Comparison of ENCODE assay signal across 8 mouse cellular contexts in the genomic region with DNA sequence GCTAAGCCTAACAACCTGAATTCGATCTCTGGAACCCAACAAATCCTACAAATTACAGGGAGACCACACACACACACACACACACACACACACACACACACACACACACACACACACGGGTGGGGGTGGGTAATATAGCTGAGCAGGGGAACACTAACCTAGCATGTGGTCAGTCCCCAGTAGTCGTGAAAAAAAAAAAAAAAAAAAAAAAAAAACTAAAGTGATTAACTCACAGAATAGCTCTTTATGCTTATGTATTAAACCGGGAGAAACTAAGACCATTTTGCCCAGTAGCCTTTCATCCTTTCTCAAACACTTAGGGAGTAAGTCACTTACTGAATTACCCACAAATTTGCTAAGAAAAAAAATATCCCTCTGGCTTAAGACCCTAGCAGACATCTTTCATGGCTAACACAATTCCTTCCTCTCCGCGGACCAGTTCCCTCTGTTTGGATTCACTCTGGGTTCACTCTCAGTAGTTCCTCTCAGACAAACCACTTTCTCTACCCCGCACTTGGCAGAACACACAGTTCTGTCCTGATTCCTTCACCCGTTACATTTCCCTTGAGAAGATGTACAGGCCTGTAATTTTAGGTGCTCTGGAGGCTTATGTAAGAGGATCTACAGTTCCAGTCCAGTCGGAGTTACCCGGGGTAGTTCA. TPM values are rescaled to one million over a fixed set of nuclear protein-coding genes. Genes with fewer than 3 reads are reported as not detected.
DNase-seq lines count a peak whose midpoint lies in the region; ATAC-seq and TF ChIP-seq lines count a peak whose summit lies in the region.

No protein-coding gene starts in this region.

- 38% methylated on average over 10 of the region's 10 CpGs for WGBS in forebrain, embryonic 13.5 days
- WGBS in liver, embryonic 11.5 days, result 27% methylated on average over 10 of the region's 10 CpGs

- TF ChIP-seq CTCF in bone marrow macrophage, adult 2 months (IDR thresholded peaks at IDR 0.05; ENCODE audit: low read depth, low read length), result no peak

- peak overlapping the region; percentile 37; the same call in 1 of the 2 replicates for H3K9ac ChIP-seq in forebrain, embryonic 13.5 days
- peak overlapping the region; percentile 80 for H3K9ac ChIP-seq in liver, embryonic 11.5 days (ENCODE audit: low read depth, low read length)

- TF ChIP-seq POLR2A in bone marrow macrophage, adult 2 months (IDR thresholded peaks at IDR 0.05; ENCODE audit: borderline replicate concordance, low read depth, low read length), result no peak

- peak overlapping the region; percentile 90 for H3K4me2 ChIP-seq in forebrain, embryonic 13.5 days
- H3K4me2 ChIP-seq in liver, embryonic 11.5 days, result peak overlapping the region; percentile 86

- H3K4me3 ChIP-seq in bone marrow macrophage, adult 2 months (ENCODE audit: insufficient read depth, low read length), result peak overlapping the region; percentile 67
- H3K4me3 ChIP-seq in forebrain, embryonic 13.5 days, result peak overlapping the region; percentile 51
- peak overlapping the region; percentile 61 for H3K4me3 ChIP-seq in liver, embryonic 11.5 days (ENCODE audit: low read depth, low read length)

- peaks cover 25% of the 10 kb centered on the region for H3K27me3 ChIP-seq in forebrain, embryonic 13.5 days
- H3K27me3 ChIP-seq in liver, embryonic 11.5 days (replicated peaks; ENCODE audit: control insufficient read depth, insufficient read depth, low read length), result no peaks in the 10 kb centered on the region

- peak overlapping the region; percentile 96 for H3K27ac ChIP-seq in bone marrow macrophage, adult 2 months (ENCODE audit: insufficient read depth, low read depth, low read length)
- no peak overlapping the region for H3K27ac ChIP-seq in forebrain, embryonic 13.5 days
- H3K27ac ChIP-seq in liver, embryonic 11.5 days (ENCODE audit: low read depth, low read length), result peak overlapping the region; percentile 82; the same call in 1 of the 2 replicates

- peaks cover 13% of the 10 kb centered on the region for H3K4me1 ChIP-seq in bone marrow macrophage, adult 2 months (ENCODE audit: control insufficient read depth, insufficient read depth, low read length)
- peaks cover 13% of the 10 kb centered on the region for H3K4me1 ChIP-seq in forebrain, embryonic 13.5 days
- H3K4me1 ChIP-seq in liver, embryonic 11.5 days (replicated peaks; ENCODE audit: control insufficient read depth, insufficient read depth, low read length), result 0 out of 2 replicates have a peak, but pooled peaks cover 2% of the 10 kb centered on the region

- no peak for ATAC-seq in forebrain, embryonic 13.5 days
- peak; percentile 15 for ATAC-seq in liver, embryonic 11.5 days (replicated peaks; ENCODE audit: low FRiP score)

- DNase-seq in layer of hippocampus, postnatal 14 days (ENCODE audit: low spot score in 2 of 2), result peak; percentile 37 to 47
- no peak for DNase-seq in layer of hippocampus, adult 9-10 months (ENCODE audit: low spot score)
- no peak for DNase-seq in liver, embryonic 11.5 days (ENCODE audit: low spot score)
- DNase-seq in right cerebral cortex, postnatal 36 days (ENCODE audit: low spot score in 2 of 2), result peak; percentile 62 to 83
- DNase-seq in gastrocnemius, postnatal 10 days, result no peak
- DNase-seq in adrenal gland, postnatal 4 days (ENCODE audit: low spot score in 2 of 2), result no peak

- H3K36me3 ChIP-seq in forebrain, embryonic 13.5 days (ENCODE audit: poor library complexity, severe bottlenecking), result no peaks in the 10 kb centered on the region
- no peaks in the 10 kb centered on the region for H3K36me3 ChIP-seq in liver, embryonic 11.5 days (ENCODE audit: control insufficient read depth, insufficient read depth, low read length)

- H3K9me3 ChIP-seq in forebrain, embryonic 13.5 days (replicated peaks), result no peaks in the 10 kb centered on the region
- no peaks in the 10 kb centered on the region for H3K9me3 ChIP-seq in liver, embryonic 11.5 days (ENCODE audit: control insufficient read depth, low read length)

RNA-seq across cellular contexts. Expression of gene Slc2a3, which starts 0.7 kb away (rescaled TPM):
- total RNA-seq in layer of hippocampus, postnatal 14 days (2021), result 100 to 1,000 TPM; 124 to 130 TPM
- 5.8 and 6.4 TPM in 2 replicates for polyA plus RNA-seq in bone marrow macrophage, adult 2 months (2012; ENCODE audit: insufficient read depth, insufficient read length, missing spikeins)
- polyA plus RNA-seq in forebrain, embryonic 13.5 days (2015; fragmentation: Nextera tagmentation; extraction: Ambion mirVana), result 9.3 and 12.5 TPM in 2 replicates
- 59.4 and 66.8 TPM in 2 replicates for polyA plus RNA-seq in liver, embryonic 11.5 days (2014; fragmentation: Nextera tagmentation; extraction: Ambion mirVana)
- 1 to 10 TPM; 2.2 to 3.8 TPM for total RNA-seq in gastrocnemius, postnatal 10 days (2021)
- 10 to 100 TPM; 17.4 to 17.8 TPM for total RNA-seq in adrenal gland, postnatal 4 days (2021)

RNA-seq across cellular contexts. Expression of gene Foxj2, which starts 18.9 kb away (rescaled TPM):
- total RNA-seq in layer of hippocampus, postnatal 14 days (2021), result 10 to 100 TPM; 26.1 to 26.3 TPM
- polyA plus RNA-seq in bone marrow macrophage, adult 2 months (2012; ENCODE audit: insufficient read depth, insufficient read length, missing spikeins), result 30.3 and 34.4 TPM in 2 replicates
- polyA plus RNA-seq in forebrain, embryonic 13.5 days (2015; fragmentation: Nextera tagmentation; extraction: Ambion mirVana), result 4.4 and 4.5 TPM in 2 replicates
- polyA plus RNA-seq in liver, embryonic 11.5 days (2014; fragmentation: Nextera tagmentation; extraction: Ambion mirVana), result 3.8 and 4.0 TPM in 2 replicates
- total RNA-seq in gastrocnemius, postnatal 10 days (2021), result 10 to 100 TPM; 18.4 to 22.9 TPM
- 10 to 100 TPM; 21.3 to 22.1 TPM for total RNA-seq in adrenal gland, postnatal 4 days (2021)

RNA-seq across cellular contexts. Expression of gene C3ar1, which starts 55.2 kb away (rescaled TPM):
- total RNA-seq in layer of hippocampus, postnatal 14 days (2021), result under 1 TPM; 0.46 to 0.91 TPM
- 718 and 808 TPM in 2 replicates for polyA plus RNA-seq in bone marrow macrophage, adult 2 months (2012; ENCODE audit: insufficient read depth, insufficient read length, missing spikeins)
- 0.58 and 0.89 TPM in 2 replicates for polyA plus RNA-seq in forebrain, embryonic 13.5 days (2015; fragmentation: Nextera tagmentation; extraction: Ambion mirVana)
- 2.7 and 3.5 TPM in 2 replicates for polyA plus RNA-seq in liver, embryonic 11.5 days (2014; fragmentation: Nextera tagmentation; extraction: Ambion mirVana)
- 1 to 10 TPM; 1.7 to 2.6 TPM for total RNA-seq in gastrocnemius, postnatal 10 days (2021)
- total RNA-seq in adrenal gland, postnatal 4 days (2021), result 1 to 10 TPM; 2.6 to 3.2 TPM

Comparison
In these comparisons a context has a peak if more than half of its experiments do, and no peak if none do; other contexts are left out.
1. DNase-seq: peak in layer of hippocampus, postnatal 14 days (2 of 2) and right cerebral cortex, postnatal 36 days (2 of 2); none in layer of hippocampus, adult 9-10 months (single experiment), liver, embryonic 11.5 days (single experiment), gastrocnemius, postnatal 10 days (single experiment) and adrenal gland, postnatal 4 days (0 of 2).
2. RNA of gene Slc2a3, which starts 0.7 kb away (total RNA-seq): 124 to 130 TPM in layer of hippocampus, postnatal 14 days; 17.4 to 17.8 TPM in adrenal gland, postnatal 4 days and 2.2 to 3.8 TPM in gastrocnemius, postnatal 10 days; every median in the first group is over 4 times any median in the second.
3. Peak in every context shown above with its lines, with median percentiles within 50 percentile points of each other: H3K4me3 ChIP-seq.